Mouse (Mus musculus): ENCODE measurements around the gene Gm9745.

- TF ChIP-seq POLR2A (IDR thresholded peaks at IDR 0.05; ENCODE audit: borderline replicate concordance, low read depth, low read length) (no peak), CTCF (IDR thresholded peaks at IDR 0.05; ENCODE audit: low read depth, low read length) (no peak)
Observed at GRCm38 (mm10) chr13:8972972-8973371, 24.9 kb upstream of the Gm9745 start.
